Mouse (Mus musculus): Measurements from ENCODE around the gene Gga1. TPM values are rescaled to one million over a fixed set of nuclear protein-coding genes. Genes with fewer than 3 reads are reported as not detected.
A peak's percentile ranks its signal among the peaks of the same experiment; 100 is the strongest.

Gga1 gene
- polyA plus RNA-seq, 1 experiment from 2014 or later = 54.0 TPM

GRCm38 (mm10) chr15:78855303-78855965, 21.6 kb upstream of the Gga1 start, which contains the start of gene Lgals2:
TSS of gene Lgals2 (minus strand) at chr15:78855529.
- no peak within 1 kb of the TSS for H3K27ac ChIP-seq
- 40% methylated on average over 8 of the region's 8 CpGs for WGBS (ENCODE audit: missing documents)
- H3K36me3 ChIP-seq (ENCODE audit: inconsistent target) = no peaks in the 10 kb centered on the region
- H3K4me3 ChIP-seq (ENCODE audit: inconsistent target) = no peak within 1 kb of the TSS
- no peaks in the 10 kb centered on the region for H3K79me2 ChIP-seq (ENCODE audit: inconsistent target)

DNA sequence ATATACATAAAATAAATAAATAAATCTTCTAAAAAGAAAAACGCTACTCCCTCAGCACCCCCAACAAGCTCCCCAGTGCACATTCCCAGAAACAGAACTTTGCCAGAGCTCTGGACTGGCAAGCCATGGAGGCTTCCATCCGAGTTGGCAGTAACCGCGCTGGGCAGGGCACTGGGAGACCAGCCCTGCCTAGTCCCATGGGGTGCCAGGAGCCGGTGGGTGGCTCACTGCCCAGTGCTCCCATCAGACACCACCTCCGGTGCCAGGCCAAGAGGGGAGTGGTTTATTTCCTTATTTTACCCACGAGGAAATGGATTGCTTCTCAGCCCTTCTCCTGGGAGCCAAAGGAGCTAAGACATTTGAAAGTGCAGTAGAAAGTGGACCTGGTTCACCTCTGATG, 20.0 kb upstream of the Gga1 start:
- no peak overlapping the region for H3K27ac ChIP-seq
- H3K79me2 ChIP-seq (ENCODE audit: inconsistent target) = no peaks in the 10 kb centered on the region

GRCm38 (mm10) chr15:78859311-78859710, 17.7 kb upstream of the Gga1 start:
- 84% methylated on average over 4 of the region's 4 CpGs for WGBS (ENCODE audit: missing documents)

More for the DNA sequence above, 20.0 kb upstream of the Gga1 start:
- H3K4me3 ChIP-seq (ENCODE audit: inconsistent target) = no peak overlapping the region
- 71% methylated on average over 7 of the region's 7 CpGs for WGBS (ENCODE audit: missing documents)
- no peaks in the 10 kb centered on the region for H3K36me3 ChIP-seq (ENCODE audit: inconsistent target)

DNA sequence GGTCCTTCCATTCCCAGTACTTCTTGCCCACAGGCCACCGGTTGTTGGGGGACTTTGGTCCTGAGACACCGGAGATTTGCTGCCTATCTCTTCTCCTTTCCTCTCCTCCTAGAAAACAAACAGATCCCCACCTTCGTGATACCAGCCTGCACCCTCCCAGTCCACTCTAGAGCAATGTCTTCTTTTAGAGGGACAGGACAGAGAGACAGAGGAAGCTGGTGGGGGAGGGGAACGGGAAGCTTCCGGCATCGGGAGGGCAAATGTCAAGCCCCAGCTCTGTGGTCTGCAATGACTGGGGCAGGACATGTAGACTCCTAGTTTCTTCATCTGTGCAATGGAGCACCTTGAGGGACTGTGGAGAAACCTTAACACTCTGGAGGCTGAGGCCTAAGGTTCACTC, 17.3 kb upstream of the Gga1 start:
- H3K79me2 ChIP-seq (ENCODE audit: inconsistent target) = no peaks in the 10 kb centered on the region
- H3K4me3 ChIP-seq (ENCODE audit: inconsistent target) = no peak overlapping the region
- WGBS (ENCODE audit: missing documents) = 46% methylated on average over 6 of the region's 6 CpGs
- H3K27ac ChIP-seq = no peak overlapping the region
- H3K36me3 ChIP-seq (ENCODE audit: inconsistent target) = no peaks in the 10 kb centered on the region

More at GRCm38 (mm10) chr15:78859311-78859710, 17.7 kb upstream of the Gga1 start:
- Histone ChIP-seq H3K4me3 (ENCODE audit: inconsistent target) (no peak overlapping the region), H3K79me2 (ENCODE audit: inconsistent target) (no peaks in the 10 kb centered on the region), H3K36me3 (ENCODE audit: inconsistent target) (no peaks in the 10 kb centered on the region), H3K27ac (no peak overlapping the region)

GRCm38 (mm10) chr15:78862280-78862679, 14.7 kb upstream of the Gga1 start:
- Histone ChIP-seq H3K36me3 (ENCODE audit: inconsistent target) (no peaks in the 10 kb centered on the region), H3K27ac (no peak overlapping the region), H3K4me3 (ENCODE audit: inconsistent target) (no peak overlapping the region), H3K79me2 (ENCODE audit: inconsistent target) (no peaks in the 10 kb centered on the region)
- WGBS (ENCODE audit: missing documents) = 41% methylated on average over 5 of the region's 5 CpGs

DNA sequence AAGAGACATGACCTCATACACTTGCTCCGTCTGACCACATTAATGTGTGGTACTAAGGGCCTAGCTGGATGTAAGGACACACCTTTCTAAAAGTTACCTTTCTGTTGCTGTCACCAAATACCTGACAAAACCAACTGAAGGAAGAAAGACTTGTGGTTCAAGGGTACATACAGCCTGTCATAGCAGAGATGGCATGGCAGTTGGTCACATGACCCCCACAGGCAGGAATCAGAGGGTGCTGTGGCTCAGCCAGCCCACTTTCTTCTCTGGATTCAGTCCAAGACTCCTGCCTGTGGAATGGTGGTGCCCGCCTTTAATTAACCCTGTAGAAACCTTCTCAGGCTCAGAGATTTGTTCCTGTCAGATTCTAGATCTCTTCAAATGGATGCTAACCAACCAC, 13.8 kb upstream of the Gga1 start:
- Histone ChIP-seq H3K27ac (peak overlapping the region; percentile 52; the same call in 1 of the 2 replicates), H3K4me3 (ENCODE audit: inconsistent target) (no peak overlapping the region)
- 84% methylated on average over 2 of the region's 2 CpGs for WGBS (ENCODE audit: missing documents)

DNA sequence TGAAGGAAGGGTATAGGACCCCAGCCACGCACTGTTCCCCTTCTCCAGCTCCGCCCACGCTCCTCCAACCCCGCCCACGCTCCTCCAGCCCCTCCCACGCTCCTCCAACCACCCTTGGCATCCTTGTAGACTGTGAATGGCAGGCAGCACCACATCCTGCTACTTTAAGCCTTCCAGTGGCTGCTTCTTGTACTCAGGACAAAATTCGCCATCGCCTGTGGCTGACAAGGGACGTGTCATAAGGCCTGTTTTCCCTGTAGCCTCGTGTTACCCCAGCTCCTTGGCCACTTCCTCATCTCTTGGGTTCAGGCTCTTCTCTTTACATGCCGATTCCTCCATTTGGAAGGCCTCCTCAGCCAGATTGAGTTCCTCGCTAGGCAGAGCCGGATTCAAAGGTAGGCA, 13.1 kb upstream of the Gga1 start:
- peak overlapping the region; percentile 0; the same call in 1 of the 2 replicates for H3K4me3 ChIP-seq (ENCODE audit: inconsistent target)
- H3K27ac ChIP-seq = peak overlapping the region; percentile 52
- WGBS (ENCODE audit: missing documents) = 29% methylated on average over 13 of the region's 13 CpGs
- H3K79me2 ChIP-seq (ENCODE audit: inconsistent target) = no peaks in the 10 kb centered on the region
- no peaks in the 10 kb centered on the region for H3K36me3 ChIP-seq (ENCODE audit: inconsistent target)

More for the DNA sequence above, 13.8 kb upstream of the Gga1 start:
- Histone ChIP-seq H3K79me2 (ENCODE audit: inconsistent target) (no peaks in the 10 kb centered on the region), H3K36me3 (ENCODE audit: inconsistent target) (no peaks in the 10 kb centered on the region)

GRCm38 (mm10) chr15:78868398-78868797, 8.6 kb upstream of the Gga1 start:
- no peak overlapping the region for H3K27ac ChIP-seq
- WGBS (ENCODE audit: missing documents) = 91% methylated on average over 9 of the region's 9 CpGs
- H3K36me3 ChIP-seq (ENCODE audit: inconsistent target) = no peaks in the 10 kb centered on the region
- no peak overlapping the region for H3K4me3 ChIP-seq (ENCODE audit: inconsistent target)
- no peaks in the 10 kb centered on the region for H3K79me2 ChIP-seq (ENCODE audit: inconsistent target)

GRCm38 (mm10) chr15:78868826-78869233, 8.2 kb upstream of the Gga1 start:
- 88% methylated on average over 7 of the region's 7 CpGs for WGBS (ENCODE audit: missing documents)
- H3K27ac ChIP-seq = no peak overlapping the region

GRCm38 (mm10) chr15:78869775-78870174, 7.2 kb upstream of the Gga1 start:
- no peak overlapping the region for H3K4me3 ChIP-seq (ENCODE audit: inconsistent target)
- no peaks in the 10 kb centered on the region for H3K36me3 ChIP-seq (ENCODE audit: inconsistent target)
- H3K79me2 ChIP-seq (ENCODE audit: inconsistent target) = no peaks in the 10 kb centered on the region
- H3K27ac ChIP-seq = no peak overlapping the region
- 8% methylated on average over 5 of the region's 6 CpGs for WGBS (ENCODE audit: missing documents)

More at GRCm38 (mm10) chr15:78868826-78869233, 8.2 kb upstream of the Gga1 start:
- Histone ChIP-seq H3K36me3 (ENCODE audit: inconsistent target) (no peaks in the 10 kb centered on the region), H3K79me2 (ENCODE audit: inconsistent target) (no peaks in the 10 kb centered on the region), H3K4me3 (ENCODE audit: inconsistent target) (no peak overlapping the region)

GRCm38 (mm10) chr15:78872021-78872608, 4.9 kb upstream of the Gga1 start:
- H3K79me2 ChIP-seq (ENCODE audit: inconsistent target) = no peaks in the 10 kb centered on the region
- whole genome bisulfite sequencing (ENCODE audit: missing documents) = 74% methylated on average over 5 of the region's 5 CpGs
- no peaks in the 10 kb centered on the region for H3K36me3 ChIP-seq (ENCODE audit: inconsistent target)
- no peak overlapping the region for H3K4me3 ChIP-seq (ENCODE audit: inconsistent target)
- no peak overlapping the region for H3K27ac ChIP-seq

- Histone ChIP-seq H3K4me3 (ENCODE audit: inconsistent target) (no peak overlapping the region), H3K27ac (no peak overlapping the region), H3K79me2 (ENCODE audit: inconsistent target) (no peaks in the 10 kb centered on the region), H3K36me3 (ENCODE audit: inconsistent target) (no peaks in the 10 kb centered on the region)
- 84% methylated on average over 13 of the region's 13 CpGs for WGBS (ENCODE audit: missing documents)
Observed at GRCm38 (mm10) chr15:78873803-78874435, 3.1 kb upstream of the Gga1 start.

GRCm38 (mm10) chr15:78874989-78875388, 2.0 kb upstream of the Gga1 start:
- peaks cover 7% of the 10 kb centered on the region for H3K79me2 ChIP-seq (ENCODE audit: inconsistent target)
- 86% methylated on average over 8 of the region's 8 CpGs for WGBS (ENCODE audit: missing documents)
- H3K27ac ChIP-seq = no peak overlapping the region
- H3K4me3 ChIP-seq (ENCODE audit: inconsistent target) = no peak overlapping the region
- 0 out of 2 replicates have a peak, but pooled peaks cover 1% of the 10 kb centered on the region for H3K36me3 ChIP-seq (ENCODE audit: inconsistent target)

DNA sequence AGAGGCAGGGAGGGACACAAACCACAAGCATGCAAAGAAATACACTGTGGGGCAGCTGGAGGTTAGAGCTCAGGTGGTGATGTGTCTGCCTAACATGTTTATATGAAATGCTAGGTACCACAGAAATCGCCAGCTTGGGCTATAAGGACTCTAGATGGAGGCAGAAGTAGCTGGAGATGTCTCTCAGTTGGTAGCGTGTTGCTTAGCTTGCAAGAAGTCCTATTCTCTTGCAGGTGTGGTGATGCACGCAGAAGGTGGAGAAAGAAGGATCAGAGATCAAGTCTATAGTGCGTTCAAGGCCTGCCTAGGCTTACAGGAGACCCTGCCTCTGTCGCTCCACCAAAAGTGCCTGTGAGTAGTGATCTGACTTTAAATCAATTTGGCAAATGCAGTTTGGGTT, 1.5 kb upstream of the Gga1 start:
- Histone ChIP-seq H3K4me3 (ENCODE audit: inconsistent target) (no peak overlapping the region), H3K27ac (no peak overlapping the region), H3K79me2 (ENCODE audit: inconsistent target) (peaks cover 12% of the 10 kb centered on the region), H3K36me3 (ENCODE audit: inconsistent target) (peaks cover 7% of the 10 kb centered on the region; the same call in 1 of the 2 replicates)
- 96% methylated on average over 5 of the region's 5 CpGs for WGBS (ENCODE audit: missing documents)

DNA sequence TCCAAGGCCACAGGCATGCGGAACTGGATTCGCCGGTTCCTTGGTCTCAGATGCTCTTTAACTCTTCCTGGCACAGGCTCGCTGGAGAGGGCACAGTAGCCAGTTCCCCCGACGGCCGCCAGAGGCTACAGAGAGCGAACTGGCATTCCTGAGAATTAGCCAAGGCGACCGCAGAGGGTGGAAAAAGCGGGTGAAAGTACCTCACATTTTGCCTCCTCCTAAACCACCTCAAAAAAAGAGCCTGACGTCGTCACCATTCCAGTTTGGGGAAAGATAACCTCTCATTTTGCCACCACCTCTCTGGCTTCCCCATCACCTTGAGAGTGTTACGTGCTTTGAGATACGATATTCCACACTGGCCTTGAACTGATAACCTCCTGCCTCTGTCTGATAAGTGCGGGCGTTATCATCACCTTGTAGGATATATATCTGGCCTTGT, 713 bp upstream of the Gga1 start:
- Histone ChIP-seq H3K79me2 (ENCODE audit: inconsistent target) (peaks cover 20% of the 10 kb centered on the region), H3K27ac (peak overlapping the region; percentile 89), H3K36me3 (ENCODE audit: inconsistent target) (peaks cover 14% of the 10 kb centered on the region), H3K4me3 (ENCODE audit: inconsistent target) (peak overlapping the region; percentile 55)
- whole genome bisulfite sequencing (ENCODE audit: missing documents) = 2% methylated on average over 16 of the region's 17 CpGs

All from macrophage (primary cell).